Mouse (Mus musculus) kidney, embryonic 16.5 days (tissue): ENCODE measurements around the gene Daw1. TPM values are rescaled to one million over a fixed set of nuclear protein-coding genes. Genes with fewer than 3 reads are reported as not detected.
A peak's percentile ranks its signal among the peaks of the same experiment; 100 is the strongest.

Source experiments
- ATAC-seq: fragments of 200-750 bp; cut with Nextera tagmentation; 2 replicates; pipeline ENCODE4 v1.8.0; 2017; ENCODE audit warnings: moderate TSS enrichment; ENCODE audit not compliant: low FRiP score, low TSS enrichment
- H3K27ac ChIP-seq: fragments of 300-500 bp; sonication (generic); 2 replicates; pipeline ENCODE4 v1.5.1; 2014; ENCODE audit warnings: low read length
- H3K27me3 ChIP-seq: fragments of 300-500 bp; sonication (generic); 2 replicates; pipeline ENCODE4 v1.6.1; 2014; ENCODE audit warnings: low read length, control low read depth, mixed read lengths; ENCODE audit not compliant: insufficient read depth
- H3K36me3 ChIP-seq: fragments of 300-500 bp; sonication (generic); 2 replicates; pipeline ENCODE4 v1.6.1; 2014; ENCODE audit warnings: low read length, control low read depth, mixed read lengths; ENCODE audit not compliant: insufficient read depth
- H3K4me1 ChIP-seq: fragments of 300-500 bp; sonication (generic); 2 replicates; pipeline ENCODE4 v1.6.1; 2014; ENCODE audit warnings: low read length, control low read depth, mixed read lengths; ENCODE audit not compliant: insufficient read depth
- H3K4me2 ChIP-seq: fragments of 300-500 bp; sonication (generic); replicated peaks from 2 replicates; pipeline ENCODE4 v1.6.1; 2014; ENCODE audit warnings: low read depth, low read length
- H3K4me3 ChIP-seq: fragments of 300-500 bp; sonication (generic); 2 replicates; pipeline ENCODE4 v1.5.1; 2014; ENCODE audit warnings: mild to moderate bottlenecking, low read length
- H3K9ac ChIP-seq: fragments of 300-500 bp; sonication (generic); replicated peaks from 2 replicates; pipeline ENCODE4 v1.6.1; 2014; ENCODE audit warnings: low read length
- H3K9me3 ChIP-seq: fragments of 300-500 bp; sonication (generic); 2 replicates; pipeline ENCODE4 v1.6.1; 2016; ENCODE audit warnings: low read length, control low read depth
- WGBS: fragments of 180-500 bp; shearing (Covaris S2); extraction: QIAGEN DNeasy Blood & Tissue Kit; methylation state at CpG from one replicate; pipeline ENCODE4 v1.1.7; 2014; 5-methylcytosine and 5-hydroxymethylcytosine counted together
- polyA plus RNA-seq: library from polyadenylated mRNA; unstranded; fragments of >200 nt; fragmentation: Nextera tagmentation; extraction: Ambion mirVana; gene quantifications from 2 replicates; pipeline ENCODE4 v1.2.1, GENCODE M21; 2015

Gene Daw1
- polyA plus RNA-seq, result 0.18 and 0.44 TPM in 2 replicates

DNA sequence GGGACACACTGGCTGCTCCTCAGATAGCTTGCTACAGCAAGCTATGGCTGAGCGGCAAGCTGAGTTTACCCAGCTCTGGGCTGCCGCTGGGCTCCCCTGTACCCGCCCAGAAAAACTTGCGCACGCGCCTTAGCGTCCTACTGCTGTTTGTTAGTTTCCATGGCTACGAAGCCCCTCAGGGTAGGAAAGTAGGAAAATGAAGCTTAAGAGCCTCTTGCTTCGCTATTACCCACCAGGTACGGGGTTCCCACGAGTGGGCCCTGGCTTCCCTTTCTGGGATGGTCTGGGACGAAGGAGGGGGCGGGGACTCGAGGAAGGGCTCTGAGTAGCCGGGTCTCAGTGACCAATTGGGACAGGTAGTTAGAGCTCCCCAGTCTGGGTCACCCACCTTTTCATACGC is at the start of gene Daw1:
TSS of gene Daw1 (plus strand) at position 150 of the 400 bp plus-strand sequence.
- peak; percentile 95 for ATAC-seq
- WGBS, result under 1% methylated on average over 16 of the region's 16 CpGs
- Histone ChIP-seq H3K4me2 (peak within 1 kb of the TSS; percentile 64), H3K9ac (peak within 1 kb of the TSS; percentile 57), H3K27ac (peak within 1 kb of the TSS; percentile 23; the same call in 1 of the 2 replicates), H3K27me3 (no peaks in the 10 kb centered on the region), H3K4me1 (peaks cover 5% of the 10 kb centered on the region; the same call in 1 of the 2 replicates), H3K4me3 (peak within 1 kb of the TSS; percentile 56), H3K36me3 (no peaks in the 10 kb centered on the region), H3K9me3 (no peaks in the 10 kb centered on the region)

GRCm38 (mm10) chr1:83110992-83111391 is 48.6 kb upstream of the Daw1 start:
- ATAC-seq, result no peak
- no peaks in the 10 kb centered on the region for H3K27me3 ChIP-seq
- no peaks in the 10 kb centered on the region for H3K9me3 ChIP-seq
- H3K27ac ChIP-seq, result no peak overlapping the region
- H3K9ac ChIP-seq, result no peak overlapping the region
- H3K4me2 ChIP-seq, result no peak overlapping the region
- no peak overlapping the region for H3K4me3 ChIP-seq
- H3K4me1 ChIP-seq, result no peaks in the 10 kb centered on the region
- H3K36me3 ChIP-seq, result no peaks in the 10 kb centered on the region

DNA sequence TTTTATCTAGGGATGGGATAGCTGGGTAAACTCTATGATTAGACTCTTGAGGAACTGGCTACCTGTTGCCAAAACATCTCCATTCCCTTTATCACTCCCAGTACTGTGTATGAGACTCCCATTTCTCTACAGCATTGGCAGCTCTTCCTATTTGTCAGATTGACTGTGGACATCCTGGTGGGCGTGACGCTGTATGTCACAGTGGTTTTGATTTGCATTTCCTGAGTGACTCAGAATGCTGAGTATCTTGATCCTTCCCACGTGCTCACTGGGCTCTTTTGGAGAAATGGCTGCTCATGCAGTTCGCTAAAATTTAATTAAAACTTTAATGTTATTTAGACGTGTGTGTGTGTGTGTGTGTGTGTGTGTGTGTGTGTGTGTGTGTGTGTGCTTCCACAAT is 47.8 kb upstream of the Daw1 start:
- 67% methylated on average over 5 of the region's 5 CpGs for WGBS

DNA sequence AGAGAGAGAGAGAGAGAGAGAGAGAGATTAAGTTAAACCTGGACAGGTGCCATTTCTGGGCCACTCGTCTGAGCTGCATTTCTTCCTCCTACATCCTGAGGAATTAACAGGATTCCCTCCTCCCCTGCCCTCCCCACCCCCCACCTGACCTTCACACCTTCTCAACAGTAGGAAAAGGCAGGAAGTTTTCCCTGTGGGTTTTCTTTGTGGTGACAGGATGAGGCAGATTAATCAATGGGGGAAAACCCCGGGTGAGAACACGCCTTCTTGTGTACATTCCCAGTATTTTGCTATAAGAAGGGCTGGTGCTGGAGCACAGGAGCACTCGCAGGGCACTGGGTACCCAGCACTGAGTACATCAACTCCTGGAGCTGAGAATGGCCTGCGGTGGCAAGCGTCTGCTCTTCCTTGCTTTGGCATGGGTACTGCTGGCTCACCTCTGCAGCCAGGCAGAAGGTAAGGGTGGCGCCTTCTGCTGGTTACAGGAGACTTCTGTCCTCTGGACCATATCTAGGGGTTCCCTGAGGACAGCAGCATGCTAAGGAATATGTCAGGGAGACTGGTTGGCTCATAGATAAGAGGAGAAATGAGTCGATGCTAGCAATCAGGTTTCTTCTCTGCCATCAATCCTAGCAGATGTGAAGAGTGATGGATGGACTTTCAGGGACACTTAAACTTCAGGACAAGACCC is 43.0 kb upstream of the Daw1 start, which contains the start of gene Ccl20:
TSS of gene Ccl20 (plus strand) at position 320 of the 691 bp plus-strand sequence.
- Histone ChIP-seq H3K4me1 (no peaks in the 10 kb centered on the region), H3K4me3 (no peak within 1 kb of the TSS), H3K4me2 (no peak within 1 kb of the TSS), H3K9me3 (no peaks in the 10 kb centered on the region), H3K27ac (no peak within 1 kb of the TSS), H3K36me3 (no peaks in the 10 kb centered on the region), H3K27me3 (no peaks in the 10 kb centered on the region), H3K9ac (no peak within 1 kb of the TSS)
- ATAC-seq, result 0 out of 2 replicates have a peak, but pooled peaks have one; percentile 19
- 37% methylated on average over 8 of the region's 8 CpGs for WGBS

More for the DNA sequence above, 47.8 kb upstream of the Daw1 start:
- no peaks in the 10 kb centered on the region for H3K4me1 ChIP-seq
- no peaks in the 10 kb centered on the region for H3K27me3 ChIP-seq
- H3K36me3 ChIP-seq, result no peaks in the 10 kb centered on the region
- no peak; the same call in 1 of the 2 replicates for ATAC-seq
- no peak overlapping the region for H3K4me2 ChIP-seq
- no peak overlapping the region for H3K4me3 ChIP-seq
- H3K27ac ChIP-seq, result no peak overlapping the region
- H3K9me3 ChIP-seq, result no peaks in the 10 kb centered on the region
- no peak overlapping the region for H3K9ac ChIP-seq

- H3K4me2 ChIP-seq, result no peak overlapping the region
- H3K4me1 ChIP-seq, result no peaks in the 10 kb centered on the region
- no peak overlapping the region for H3K27ac ChIP-seq
Observed at GRCm38 (mm10) chr1:83117217-83117616, 42.3 kb upstream of the Daw1 start.

DNA sequence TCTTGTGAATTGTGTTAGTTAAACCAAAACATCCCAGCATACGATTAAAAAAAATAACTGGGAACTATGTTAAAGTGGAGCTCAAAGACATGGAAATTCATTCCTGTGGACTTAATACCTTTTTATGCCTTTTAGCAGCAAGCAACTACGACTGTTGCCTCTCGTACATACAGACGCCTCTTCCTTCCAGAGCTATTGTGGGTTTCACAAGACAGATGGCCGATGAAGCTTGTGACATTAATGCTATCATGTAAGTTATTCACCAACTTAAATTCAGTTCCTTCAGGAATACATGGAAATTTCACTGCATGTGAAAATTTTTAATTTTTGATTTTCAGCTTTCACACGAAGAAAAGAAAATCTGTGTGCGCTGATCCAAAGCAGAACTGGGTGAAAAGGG is 41.9 kb upstream of the Daw1 start:
- no peaks in the 10 kb centered on the region for H3K9me3 ChIP-seq
- H3K27ac ChIP-seq, result no peak overlapping the region
- 86% methylated on average over 7 of the region's 7 CpGs for WGBS
- no peak overlapping the region for H3K4me3 ChIP-seq
- H3K27me3 ChIP-seq, result no peaks in the 10 kb centered on the region
- no peaks in the 10 kb centered on the region for H3K36me3 ChIP-seq
- H3K4me1 ChIP-seq, result no peaks in the 10 kb centered on the region
- no peak for ATAC-seq
- H3K9ac ChIP-seq, result no peak overlapping the region
- no peak overlapping the region for H3K4me2 ChIP-seq

More at GRCm38 (mm10) chr1:83117217-83117616, 42.3 kb upstream of the Daw1 start:
- Histone ChIP-seq H3K9me3 (no peaks in the 10 kb centered on the region), H3K36me3 (no peaks in the 10 kb centered on the region), H3K27me3 (no peaks in the 10 kb centered on the region), H3K4me3 (no peak overlapping the region), H3K9ac (no peak overlapping the region)
- ATAC-seq, result no peak
- 81% methylated on average over 3 of the region's 3 CpGs for WGBS

DNA sequence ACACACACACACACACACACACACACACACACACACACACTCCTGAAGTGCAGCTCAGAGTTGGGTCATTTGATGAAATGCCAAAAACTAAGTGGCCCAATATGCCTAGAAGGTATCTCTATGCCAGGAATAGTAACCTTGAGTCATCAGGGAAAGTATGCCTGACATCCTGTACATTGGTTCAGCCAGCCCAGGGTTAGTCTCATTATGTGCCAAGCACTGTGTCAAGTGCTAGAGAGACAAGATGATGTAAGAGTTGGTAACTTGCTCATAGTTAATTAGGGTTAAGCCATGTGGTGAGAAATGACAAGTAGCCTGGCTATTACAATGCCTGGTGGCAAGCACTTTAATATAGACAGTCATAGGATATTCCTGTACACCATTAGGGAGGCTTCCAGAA is 39.6 kb upstream of the Daw1 start:
- Histone ChIP-seq H3K4me2 (no peak overlapping the region), H3K4me3 (no peak overlapping the region), H3K9me3 (no peaks in the 10 kb centered on the region), H3K27ac (no peak overlapping the region), H3K36me3 (no peaks in the 10 kb centered on the region), H3K9ac (no peak overlapping the region), H3K27me3 (no peaks in the 10 kb centered on the region), H3K4me1 (no peaks in the 10 kb centered on the region)
- ATAC-seq, result no peak

GRCm38 (mm10) chr1:83120312-83120711 is 39.2 kb upstream of the Daw1 start:
- no peak for ATAC-seq
- WGBS, result 64% methylated on average over 3 of the region's 3 CpGs
- H3K4me1 ChIP-seq, result no peaks in the 10 kb centered on the region
- H3K4me2 ChIP-seq, result no peak overlapping the region
- no peaks in the 10 kb centered on the region for H3K36me3 ChIP-seq
- no peak overlapping the region for H3K27ac ChIP-seq
- H3K4me3 ChIP-seq, result no peak overlapping the region
- no peaks in the 10 kb centered on the region for H3K27me3 ChIP-seq
- H3K9me3 ChIP-seq, result no peaks in the 10 kb centered on the region
- no peak overlapping the region for H3K9ac ChIP-seq

GRCm38 (mm10) chr1:83123201-83123600 is 36.4 kb upstream of the Daw1 start:
- H3K4me1 ChIP-seq, result no peaks in the 10 kb centered on the region
- no peaks in the 10 kb centered on the region for H3K36me3 ChIP-seq
- no peak for ATAC-seq
- WGBS, result 90% methylated on average over 2 of the region's 2 CpGs
- no peaks in the 10 kb centered on the region for H3K27me3 ChIP-seq
- H3K4me2 ChIP-seq, result no peak overlapping the region
- H3K4me3 ChIP-seq, result no peak overlapping the region
- no peak overlapping the region for H3K9ac ChIP-seq
- H3K9me3 ChIP-seq, result no peaks in the 10 kb centered on the region
- no peak overlapping the region for H3K27ac ChIP-seq

- Histone ChIP-seq H3K27ac (no peak overlapping the region), H3K9ac (no peak overlapping the region), H3K4me2 (no peak overlapping the region), H3K4me1 (no peaks in the 10 kb centered on the region), H3K36me3 (no peaks in the 10 kb centered on the region), H3K9me3 (no peaks in the 10 kb centered on the region), H3K4me3 (no peak overlapping the region), H3K27me3 (no peaks in the 10 kb centered on the region)
- ATAC-seq, result no peak
- 64% methylated on average over 7 of the region's 7 CpGs for WGBS
Observed at GRCm38 (mm10) chr1:83135829-83136228, 23.7 kb upstream of the Daw1 start.
